Mouse (Mus musculus): ENCODE measurements around the gene Vdr.

The Vdr gene

GRCm38 (mm10) chr15:97827401-97827800, 83.0 kb downstream of the Vdr start:
- no peak for DNase-seq

DNA sequence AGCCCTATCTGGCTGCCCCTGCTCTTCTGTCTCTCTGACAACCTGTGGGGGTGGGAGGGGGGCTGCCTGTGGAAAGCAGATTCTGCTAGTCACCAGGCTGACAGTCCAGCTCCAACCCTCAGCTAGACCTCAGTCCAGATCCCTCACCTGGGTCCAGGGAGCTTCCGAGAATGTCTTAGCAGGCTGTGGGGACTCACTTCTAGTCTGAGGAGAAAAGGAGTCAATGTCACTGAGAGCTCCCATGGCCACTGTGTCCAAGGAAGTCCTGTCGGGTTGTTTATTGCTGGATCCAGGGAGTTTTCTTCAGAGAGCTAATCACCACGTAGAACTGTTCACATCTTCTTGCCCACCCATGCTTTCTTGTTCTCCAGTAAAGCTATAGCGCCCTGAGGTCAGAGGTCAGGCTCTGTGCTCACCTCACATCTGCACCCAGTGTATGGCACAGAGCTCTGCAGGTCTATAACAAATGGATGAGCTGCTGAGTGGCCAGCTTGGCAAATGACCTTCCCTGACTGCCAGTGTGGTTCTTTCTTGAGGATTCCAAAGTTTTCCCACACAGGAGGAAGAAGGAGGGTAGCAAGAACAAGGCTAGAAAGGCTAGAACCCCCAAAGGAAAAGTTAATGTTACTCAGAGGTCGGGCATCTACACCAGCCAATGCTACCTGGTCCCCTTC, 83.7 kb downstream of the Vdr start:
- no peak for DNase-seq

GRCm38 (mm10) chr15:97825941-97826587, 84.4 kb downstream of the Vdr start:
- no peak for DNase-seq

DNA sequence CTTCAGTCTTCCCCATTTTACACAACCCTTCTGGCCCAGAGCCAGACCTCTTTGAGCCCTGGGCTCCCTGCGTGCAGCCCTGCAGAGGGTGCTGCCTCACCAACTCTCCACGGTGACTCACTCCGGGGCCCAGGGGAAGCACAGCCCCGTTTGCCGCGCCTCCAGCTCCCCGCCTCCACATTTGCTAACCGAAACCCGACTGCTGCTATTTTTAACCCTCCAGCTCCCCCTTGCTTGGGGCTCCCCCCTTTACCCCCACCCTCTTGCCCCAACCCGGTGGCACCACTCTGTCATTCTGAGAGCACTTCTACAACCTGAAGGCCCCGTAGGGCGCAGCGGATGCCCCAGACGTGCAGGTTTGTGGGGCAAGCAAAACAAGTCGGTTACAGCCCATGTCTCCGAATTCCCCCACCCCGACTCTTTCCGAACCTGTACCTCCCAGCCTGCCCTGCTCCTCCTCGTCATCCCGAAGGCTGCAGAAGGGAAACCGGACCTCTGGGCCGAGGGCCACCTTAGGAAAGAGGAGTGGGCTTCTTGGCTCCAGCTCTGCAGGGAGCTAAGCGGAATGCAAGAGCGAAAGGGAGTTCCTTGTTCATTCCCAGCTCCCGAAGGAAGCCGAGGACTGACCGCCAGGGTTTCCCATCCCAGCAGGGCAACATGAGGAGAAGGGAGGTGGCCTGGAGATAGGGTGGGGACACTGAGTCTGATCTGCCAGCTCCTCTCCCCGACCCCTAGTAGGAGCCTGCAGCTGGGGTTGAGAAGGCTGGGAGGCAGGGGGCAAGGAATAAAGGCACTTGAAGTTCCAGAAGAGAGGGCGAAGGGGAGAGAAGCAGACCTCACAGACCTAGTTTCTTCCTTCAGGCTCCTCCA, 85.1 kb downstream of the Vdr start:
- peak; percentile 92 to 97 for DNase-seq

DNA sequence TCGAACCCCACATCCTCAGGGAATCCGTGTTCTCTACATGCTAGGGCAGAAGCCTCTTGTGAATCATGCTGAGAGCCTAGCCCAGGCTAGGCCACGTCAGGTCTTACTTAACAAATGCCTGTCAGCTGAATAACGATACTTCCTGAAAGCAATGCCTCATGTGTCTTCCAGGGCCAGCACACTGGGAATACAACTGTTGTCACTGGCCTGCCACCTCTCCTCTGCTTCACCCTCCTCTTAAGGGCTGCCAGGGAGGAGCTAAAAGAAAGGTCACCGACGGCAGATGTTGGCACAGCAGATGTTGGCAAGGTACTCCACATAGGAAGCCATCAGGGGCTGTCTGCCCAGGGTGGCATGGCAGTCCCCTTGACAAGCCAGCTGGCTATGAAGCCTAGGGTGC, 86.4 kb downstream of the Vdr start:
- DNase-seq: no peak

DNA sequence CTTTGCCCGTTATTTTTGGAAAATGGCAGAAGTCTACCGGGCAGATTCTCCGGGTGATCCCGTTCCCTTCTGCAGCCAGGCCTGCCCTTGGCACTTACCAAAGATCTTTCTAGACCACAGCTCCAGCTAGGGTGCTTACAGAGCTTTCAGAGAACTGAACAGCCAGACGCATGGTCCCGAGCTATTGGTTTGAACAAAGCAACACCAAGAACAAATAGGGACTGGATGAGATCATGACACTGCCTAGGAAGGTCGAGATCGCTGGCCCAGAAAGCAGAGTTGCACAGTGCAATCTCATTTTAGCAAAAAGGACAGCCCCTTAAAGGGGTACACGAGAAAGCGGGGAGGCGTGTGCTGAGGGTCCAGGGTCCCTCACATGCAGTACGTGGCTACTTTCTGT, 87.0 kb downstream of the Vdr start:
- no peak for DNase-seq

- DNase-seq: no peak
Measured at GRCm38 (mm10) chr15:97822545-97823228, 87.7 kb downstream of the Vdr start.

- DNase-seq: peak; percentile 61 to 77
Measured at GRCm38 (mm10) chr15:97821983-97822363, 88.5 kb downstream of the Vdr start.

GRCm38 (mm10) chr15:97821321-97821982, 89.0 kb downstream of the Vdr start:
- peak in 1 of 2 experiments; percentile 47 for DNase-seq

- no peak for DNase-seq
Measured at GRCm38 (mm10) chr15:97819937-97820336, 90.5 kb downstream of the Vdr start.

DNA sequence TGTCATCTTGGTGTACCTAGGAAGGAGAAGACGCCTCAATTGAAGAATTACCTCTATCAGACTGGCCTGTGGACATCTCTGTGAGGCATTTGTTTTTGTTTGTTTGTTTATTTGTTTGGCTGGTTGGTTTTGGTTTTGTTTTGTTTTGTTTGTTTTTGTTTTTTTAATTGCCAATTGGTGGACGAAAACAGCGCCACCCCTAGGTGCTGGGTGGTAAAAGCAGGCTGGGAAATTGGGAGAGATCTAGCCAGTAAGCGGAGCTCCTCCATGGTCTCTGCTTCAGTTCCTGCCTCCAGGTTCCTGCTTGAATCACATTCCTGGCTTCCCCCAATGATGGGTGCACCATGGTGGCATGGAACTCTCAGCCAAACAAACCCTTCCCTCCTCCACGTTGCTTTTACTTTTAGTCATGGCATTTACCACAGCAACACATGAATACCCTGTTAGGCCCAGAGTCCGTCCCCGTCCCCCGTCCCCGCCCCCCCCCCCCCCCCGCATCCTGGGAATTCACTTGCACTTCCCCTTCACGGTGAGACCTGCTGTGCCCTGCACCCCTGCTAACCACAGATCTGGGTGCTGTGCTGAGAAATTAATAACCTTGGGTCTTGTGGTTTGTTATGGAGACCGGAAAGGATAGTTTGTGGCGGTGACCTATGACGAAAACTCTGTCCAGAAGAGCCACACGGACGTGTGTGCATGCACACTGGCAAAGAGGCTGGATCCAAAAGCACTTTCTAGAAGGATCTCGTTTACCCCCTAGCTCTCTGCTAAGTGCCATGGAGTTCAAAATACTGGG, 94.0 kb downstream of the Vdr start:
- DNase-seq: no peak

DNA sequence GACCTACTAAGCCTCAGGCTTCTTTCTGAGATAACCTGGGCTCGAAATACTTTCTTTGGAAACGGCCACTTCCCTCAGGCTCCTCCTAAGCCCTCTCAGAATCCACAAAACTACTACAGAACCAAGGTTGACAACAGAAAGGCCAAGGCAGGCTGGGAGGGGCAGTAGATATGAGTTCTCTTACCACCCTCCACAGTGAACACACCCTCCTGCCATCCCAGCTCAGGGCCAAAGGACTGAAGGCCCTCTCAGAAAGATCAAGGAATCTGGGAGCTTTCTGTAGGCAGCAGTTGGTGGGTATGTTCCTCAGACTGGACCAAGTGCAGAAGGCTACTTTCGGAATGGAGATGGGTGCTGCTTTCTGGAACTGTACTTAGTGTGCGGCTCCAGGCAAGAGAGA, 95.2 kb downstream of the Vdr start:
- DNase-seq: no peak

DNA sequence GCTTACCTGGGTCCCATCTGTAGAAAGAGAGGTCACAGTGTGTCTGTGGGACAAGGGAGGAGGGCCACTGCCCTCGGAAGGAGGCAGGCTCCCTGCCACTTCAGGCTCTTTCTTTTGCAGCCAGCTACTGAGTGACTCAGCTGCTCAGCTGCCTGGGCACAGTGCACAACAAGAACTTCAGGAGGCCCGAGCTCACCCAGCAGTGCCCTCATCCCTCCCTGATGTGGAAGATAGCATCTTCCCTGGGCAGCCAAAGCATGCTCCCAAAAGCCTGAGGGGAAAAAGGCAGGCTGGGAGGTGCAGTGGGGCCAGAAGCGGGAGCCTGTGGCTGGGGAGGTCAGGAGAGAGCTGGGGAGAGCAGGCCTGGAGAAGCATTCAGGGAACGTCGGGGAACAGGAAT, 95.7 kb downstream of the Vdr start:
- no peak for DNase-seq

DNA sequence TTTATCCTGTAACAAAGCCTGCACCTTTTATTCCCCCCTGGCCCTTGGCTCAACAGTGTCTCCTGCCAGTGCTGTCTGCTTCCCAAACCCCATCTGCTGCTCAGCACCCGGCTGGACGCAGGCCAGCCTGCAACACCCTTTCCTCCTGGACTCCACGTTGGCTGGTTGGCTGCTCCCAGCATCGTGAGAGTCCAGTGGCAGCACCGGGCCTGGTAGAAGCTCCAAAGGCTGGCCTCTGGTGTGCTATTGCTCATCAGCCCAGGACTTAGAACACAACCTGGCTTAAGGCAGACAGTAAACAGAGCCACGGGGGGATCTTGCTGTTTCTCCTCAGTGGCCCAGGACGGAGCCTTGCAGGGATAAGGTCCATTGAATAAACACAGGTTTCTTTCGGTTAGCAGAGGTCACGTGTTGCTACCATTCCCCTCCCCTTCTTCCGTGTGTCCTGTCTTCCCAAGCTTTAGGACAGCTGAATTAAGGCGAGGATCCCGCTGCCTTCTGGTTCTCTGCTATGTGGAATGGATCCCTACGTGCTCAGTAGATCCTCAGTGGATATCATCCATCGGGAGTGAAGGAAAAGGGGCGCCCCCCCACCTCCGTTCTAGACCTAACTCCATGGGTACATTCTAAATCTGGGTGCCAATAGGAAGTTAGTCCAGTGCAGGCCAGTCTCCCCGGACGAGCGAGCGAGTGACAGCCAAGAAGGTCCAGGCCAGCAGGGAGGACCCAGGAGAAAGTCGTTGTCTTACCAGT, 96.8 kb downstream of the Vdr start:
- no peak for DNase-seq

DNA sequence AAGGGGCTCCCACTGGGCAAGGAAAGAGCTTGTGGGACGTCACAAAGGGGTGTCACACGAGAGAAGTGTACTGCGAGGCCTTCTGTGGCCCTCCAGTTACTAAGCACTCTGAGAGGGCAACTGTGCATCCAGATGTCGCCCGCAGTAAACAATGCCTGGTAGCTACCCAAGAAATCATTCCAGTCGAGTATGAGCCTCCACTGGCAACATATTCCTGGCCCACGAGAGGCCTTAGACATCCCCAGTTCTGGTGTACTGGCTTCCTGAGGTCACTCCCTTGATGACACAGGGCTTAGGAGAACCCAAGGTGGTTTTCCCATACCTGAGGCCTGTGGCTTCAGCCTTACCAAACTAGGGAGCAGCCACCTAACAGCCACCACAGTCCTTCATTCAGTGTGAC, 97.6 kb downstream of the Vdr start:
- no peak for DNase-seq

GRCm38 (mm10) chr15:97812126-97812525, 98.3 kb downstream of the Vdr start:
- no peak for DNase-seq

GRCm38 (mm10) chr15:97811307-97811706, 99.1 kb downstream of the Vdr start:
- no peak for DNase-seq

- DNase-seq: no peak
Measured at GRCm38 (mm10) chr15:97810399-97810798, 100.0 kb downstream of the Vdr start.

DNA sequence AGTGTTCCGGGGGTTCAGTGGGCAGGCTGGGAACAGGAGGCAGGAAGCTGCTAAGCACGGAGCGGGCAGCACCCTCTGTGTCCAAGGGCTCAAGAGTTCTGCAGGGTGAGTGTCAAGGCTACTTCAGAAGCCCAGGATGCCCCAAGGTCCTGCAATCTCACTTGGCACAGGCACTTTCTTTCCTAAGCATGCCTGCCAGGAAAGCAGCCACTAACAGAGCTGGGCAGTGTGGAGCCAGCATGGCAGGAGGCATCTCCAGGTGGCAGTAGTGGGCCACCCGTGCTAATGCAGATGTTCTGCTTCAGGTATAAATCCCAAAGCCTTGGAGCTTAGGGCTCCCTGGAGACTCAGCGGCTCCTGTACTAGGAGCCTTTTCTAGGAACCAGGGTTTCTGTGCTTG, 100.5 kb downstream of the Vdr start:
- peak in 1 of 2 experiments; percentile 26 for DNase-seq

GRCm38 (mm10) chr15:97809206-97809605, 101.2 kb downstream of the Vdr start:
- DNase-seq: no peak

- DNase-seq: no peak
Measured at GRCm38 (mm10) chr15:97808532-97808931, 101.9 kb downstream of the Vdr start.
